Mouse (Mus musculus) B cell, adult (primary cell): ENCODE data around the gene Sf3b2. TPM values are rescaled to one million over a fixed set of nuclear protein-coding genes. Genes with fewer than 3 reads are reported as not detected.

Experiments used
- total RNA-seq: library from RNA; stranded (reverse); gene quantifications from 4 replicates; pipeline ENCODE4 v1.2.4, GENCODE M21; 2023; ENCODE audit not compliant: inconsistent age

Sf3b2 gene
- 317 to 332 TPM (median 327 TPM) in 4 replicates for total RNA-seq

GRCm38 (mm10) chr19:5294972-5295735 is at the start of gene Sf3b2:
Gene Sf3b2 (minus strand): TSS chr19:5295455.

GRCm38 (mm10) chr19:5335441-5335840 is 40.2 kb upstream of the Sf3b2 start, which contains the start of gene Catsper1:
Gene Catsper1 (plus strand): TSS chr19:5335741.

GRCm38 (mm10) chr19:5297903-5298800 is 2.9 kb upstream of the Sf3b2 start, which contains the start of gene Gal3st3:
Gene Gal3st3 (plus strand): TSS chr19:5298331.

GRCm38 (mm10) chr19:5272801-5273733 is 22.2 kb downstream of the Sf3b2 start, which contains the start of gene Pacs1:
Gene Pacs1 (minus strand): TSS chr19:5273119.

Other genes with a start within 250 kb of the Sf3b2 start
- gene Rin1, start 245.0 kb downstream of the Sf3b2 start, total RNA-seq: 1.8 to 3.9 TPM (median 3.1 TPM) in 4 replicates
- gene Cd248, start 227.4 kb downstream of the Sf3b2 start, total RNA-seq: 0.18 TPM in 1 of 4 replicates, not detected in the others
- gene Tmem151a, start 209.9 kb downstream of the Sf3b2 start, total RNA-seq: 0.13 to 0.96 TPM in 2 of 4 replicates, not detected in the others
- gene Yif1a, start 206.9 kb downstream of the Sf3b2 start, total RNA-seq: 30.3 to 38.1 TPM (median 35.5 TPM) in 4 replicates
- 0.78 to 1.9 TPM (median 1.5 TPM) in 4 replicates for gene Cnih2, start 196.9 kb downstream of the Sf3b2 start, total RNA-seq
- 101 to 112 TPM (median 105 TPM) in 4 replicates for gene Rab1b, start 188.4 kb downstream of the Sf3b2 start, total RNA-seq
- gene Klc2, start 176.9 kb downstream of the Sf3b2 start, total RNA-seq: 34.5 to 38.0 TPM (median 36.7 TPM) in 4 replicates
- gene Pacs1, start 22.3 kb downstream of the Sf3b2 start, total RNA-seq: 72.2 to 78.0 TPM (median 74.1 TPM) in 4 replicates
- gene Gal3st3, start 2.9 kb upstream of the Sf3b2 start, total RNA-seq: not detected in 4 replicates
- gene Catsper1, start 40.3 kb upstream of the Sf3b2 start, total RNA-seq: not detected in 4 replicates
- 0.58 to 1.0 TPM in 2 of 4 replicates, not detected in the others for gene Cst6, start 54.1 kb upstream of the Sf3b2 start, total RNA-seq
- gene Eif1ad, start 71.3 kb upstream of the Sf3b2 start, total RNA-seq: 34.1 to 40.3 TPM (median 37.2 TPM) in 4 replicates
- 90.5 to 106 TPM (median 95.8 TPM) in 4 replicates for gene Banf1, start 71.7 kb upstream of the Sf3b2 start, total RNA-seq
- gene Sart1, start 93.2 kb upstream of the Sf3b2 start, total RNA-seq: 176 to 199 TPM (median 188 TPM) in 4 replicates
- gene Tsga10ip, start 107.1 kb upstream of the Sf3b2 start, total RNA-seq: not detected in 4 replicates
- 168 to 181 TPM (median 171 TPM) in 4 replicates for gene Drap1, start 129.5 kb upstream of the Sf3b2 start, total RNA-seq
- gene AI837181, start 129.7 kb upstream of the Sf3b2 start, total RNA-seq: 56.0 to 61.6 TPM (median 59.0 TPM) in 4 replicates
- 0.55 to 3.8 TPM (median 0.75 TPM) in 4 replicates for gene Fosl1, start 152.1 kb upstream of the Sf3b2 start, total RNA-seq
- 2.8 to 3.3 TPM (median 3.0 TPM) in 4 replicates for gene Ccdc85b, start 162.4 kb upstream of the Sf3b2 start, total RNA-seq
- 107 to 110 TPM (median 109 TPM) in 4 replicates for gene Fibp, start 165.2 kb upstream of the Sf3b2 start, total RNA-seq
- gene Ctsw, start 173.1 kb upstream of the Sf3b2 start, total RNA-seq: 0.90 to 2.0 TPM (median 1.3 TPM) in 4 replicates
- gene Efemp2, start 178.5 kb upstream of the Sf3b2 start, total RNA-seq: 1.8 TPM in 1 of 4 replicates, not detected in the others
- gene Mus81, start 192.9 kb upstream of the Sf3b2 start, total RNA-seq: 40.8 to 48.0 TPM (median 43.1 TPM) in 4 replicates
- 1,329 to 1,431 TPM (median 1,341 TPM) in 4 replicates for gene Cfl1, start 195.0 kb upstream of the Sf3b2 start, total RNA-seq
- gene 1700020D05Rik, start 208.3 kb upstream of the Sf3b2 start, total RNA-seq: 0.93 to 2.6 TPM (median 2.2 TPM) in 4 replicates
- gene Snx32, start 215.1 kb upstream of the Sf3b2 start, total RNA-seq: 7.9 to 10.5 TPM (median 9.1 TPM) in 4 replicates